Mouse (Mus musculus): ENCODE measurements around the gene Gtf2h2.
"Not testable (repeated sequence)": the region's sequence is repeated elsewhere in the genome, so short reads cannot be mapped to it uniquely, and the experiment has no call there.

Gtf2h2 gene

DNA sequence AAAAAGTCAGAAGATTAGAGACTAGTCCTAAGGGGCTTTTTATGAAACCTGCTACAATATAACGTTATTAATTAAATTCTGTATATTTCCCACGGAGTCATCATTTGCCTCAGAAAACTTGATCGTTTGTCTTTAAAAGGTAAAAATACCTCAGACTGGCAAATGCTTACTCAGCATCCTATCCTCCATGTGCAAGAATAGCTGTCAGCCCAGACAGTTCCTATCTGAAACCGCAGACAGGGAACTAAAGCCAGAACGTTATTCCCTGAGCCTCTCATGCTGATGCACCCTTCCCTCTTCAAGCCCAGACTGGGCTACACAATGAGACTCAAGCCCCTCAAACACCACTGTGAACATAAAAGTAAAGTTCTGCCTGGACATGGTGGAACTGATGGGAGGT lies 2.0 kb downstream of the Gtf2h2 start:
- DNase-seq (ENCODE audit: low spot score), result no peak

DNA sequence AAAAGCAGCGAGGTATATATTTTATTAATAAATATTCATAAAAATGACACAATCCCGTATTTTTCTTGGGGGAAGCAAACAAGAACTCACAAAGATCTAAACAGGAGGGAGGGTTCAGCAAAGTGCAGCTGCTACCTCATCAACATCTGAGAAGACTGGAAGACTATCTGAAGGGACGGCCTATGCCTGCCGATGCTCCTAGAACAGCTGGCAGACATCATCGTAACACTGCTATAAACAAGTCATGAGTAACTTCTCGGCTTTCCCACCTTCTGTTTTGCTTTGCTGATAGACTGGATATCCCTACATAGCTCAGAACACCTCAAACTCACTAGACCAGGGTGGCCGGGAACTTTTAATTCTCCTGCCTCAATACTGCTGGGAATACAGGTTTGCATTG lies 8.8 kb downstream of the Gtf2h2 start:
- DNase-seq (ENCODE audit: low spot score), result no peak

DNA sequence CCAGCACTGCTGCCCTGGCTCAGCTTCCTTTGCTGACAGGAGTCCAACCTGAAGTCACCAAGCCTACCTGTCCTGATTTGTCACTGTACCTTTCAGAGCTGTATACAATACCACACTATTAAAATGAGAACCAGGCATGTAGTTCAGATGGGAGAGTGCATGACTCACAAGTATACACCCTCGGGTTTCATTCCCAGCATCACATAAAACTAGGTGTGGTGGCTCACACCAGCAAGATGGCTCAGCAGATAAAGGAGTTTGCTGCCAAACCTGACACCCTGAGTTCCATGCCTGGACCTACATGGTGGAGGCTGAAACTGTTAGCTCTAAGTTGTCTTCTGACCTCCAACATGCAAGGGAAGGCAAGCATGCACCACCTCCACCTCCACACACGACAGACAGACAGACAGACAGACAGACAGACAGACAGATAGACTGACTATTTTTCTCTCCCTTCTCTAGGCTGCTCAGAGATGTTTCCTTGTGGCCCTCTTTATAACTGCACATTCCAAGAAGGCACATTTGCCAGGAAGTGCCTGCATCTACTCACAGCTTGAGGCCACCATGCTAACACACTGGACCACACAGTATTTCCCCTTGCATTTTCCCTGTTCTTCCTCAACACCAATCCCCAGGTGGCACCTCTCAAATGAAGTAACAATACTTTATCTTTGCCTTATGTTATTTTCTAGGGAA lies 28.7 kb downstream of the Gtf2h2 start:
- DNase-seq (ENCODE audit: low spot score), result no peak

DNA sequence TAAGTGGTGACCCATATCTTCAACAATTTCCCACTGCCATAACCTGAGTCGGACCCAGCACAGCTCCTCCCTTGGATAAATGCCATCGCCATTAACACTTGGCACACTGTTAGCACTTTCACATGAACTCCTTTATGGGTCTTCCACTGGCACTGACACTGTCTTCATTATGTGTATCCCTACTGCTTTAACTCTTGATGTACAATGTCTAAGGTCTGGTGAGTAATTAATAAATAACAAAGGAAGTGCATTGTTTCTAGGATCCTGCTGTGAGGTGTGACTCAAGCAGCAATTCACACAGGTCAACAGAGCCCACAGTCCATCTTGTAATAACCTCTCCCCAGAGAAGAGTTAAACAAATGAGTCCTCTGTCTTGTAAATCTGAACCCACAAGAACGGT lies 31.0 kb downstream of the Gtf2h2 start:
- no peak for DNase-seq (ENCODE audit: low spot score)

DNA sequence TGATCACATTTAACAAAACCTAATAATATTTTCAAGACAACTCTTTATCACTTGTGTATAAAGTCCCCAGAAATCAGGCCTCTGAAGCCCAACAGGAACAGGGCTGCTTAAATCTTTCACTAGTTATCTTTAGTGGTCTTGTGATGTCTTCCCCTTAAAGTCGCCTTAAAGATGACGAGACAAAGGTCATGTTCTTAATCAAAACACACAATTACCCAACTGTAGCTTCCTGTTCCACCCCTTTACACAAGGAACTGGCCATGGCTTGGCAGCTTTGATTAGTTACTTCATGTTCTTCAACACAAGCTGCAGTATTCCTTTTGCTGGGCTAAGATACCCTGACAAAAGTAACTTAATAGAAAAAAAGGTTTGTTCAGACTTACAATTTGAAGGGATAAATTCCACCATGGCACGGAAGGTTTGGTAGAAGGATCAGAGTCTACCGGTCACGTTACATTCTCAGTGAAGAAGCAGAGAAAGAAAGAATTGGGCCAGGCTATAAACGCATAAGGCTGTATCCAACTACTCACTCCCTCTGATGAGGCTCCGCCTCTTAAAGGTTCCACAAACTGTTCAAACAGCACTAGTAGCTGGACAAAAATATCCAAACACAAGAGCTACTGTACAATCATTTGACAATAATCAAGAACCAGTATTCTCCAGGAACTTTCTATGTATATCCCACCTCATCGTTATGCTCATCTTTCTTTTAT lies 39.8 kb downstream of the Gtf2h2 start, which contains the start of gene Naip1:
Naip1 (minus strand) TSS at position 455 of the 713 bp plus-strand sequence.
- DNase-seq (ENCODE audit: low spot score), result not testable (repeated sequence)

DNA sequence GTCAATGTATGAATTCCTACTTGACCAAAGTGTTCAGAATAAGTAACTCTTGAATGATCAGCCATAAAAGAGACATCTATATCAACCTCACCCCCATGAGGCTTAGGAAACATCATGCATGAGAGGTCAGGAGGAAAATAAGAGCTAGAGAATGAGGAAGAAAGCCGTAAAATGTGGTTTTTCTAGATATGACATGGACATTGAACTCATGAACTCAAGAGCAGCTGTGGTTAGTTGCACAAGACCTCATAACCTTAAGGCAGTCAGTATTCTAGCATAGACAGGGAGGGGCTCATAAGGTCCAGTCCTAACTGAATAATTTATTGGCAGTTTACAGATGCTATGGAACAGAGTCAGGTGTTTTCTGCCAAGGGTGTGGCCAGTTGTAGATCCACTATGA lies 42.9 kb downstream of the Gtf2h2 start:
- DNase-seq (ENCODE audit: low spot score), result no peak

DNA sequence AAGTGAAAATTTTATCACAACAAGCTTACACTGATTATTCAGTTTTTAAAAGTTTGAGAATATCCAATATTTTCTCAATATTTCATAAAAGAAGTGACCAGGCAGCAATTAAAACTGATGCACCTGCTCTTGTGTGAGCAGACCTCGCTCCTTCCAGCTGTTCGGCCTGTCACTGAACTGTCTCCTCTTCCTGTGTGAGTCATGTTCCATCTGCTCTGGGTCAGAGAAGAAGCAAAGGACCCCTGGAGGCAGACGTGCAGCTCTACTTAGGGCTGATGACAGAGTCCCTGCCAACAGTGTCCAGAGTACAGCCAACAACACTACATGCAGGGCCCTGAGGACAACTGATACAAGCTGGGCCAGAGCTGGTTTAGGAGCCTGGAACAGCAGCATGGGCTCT lies 52.3 kb downstream of the Gtf2h2 start:
- DNase-seq (ENCODE audit: low spot score), result no peak

DNA sequence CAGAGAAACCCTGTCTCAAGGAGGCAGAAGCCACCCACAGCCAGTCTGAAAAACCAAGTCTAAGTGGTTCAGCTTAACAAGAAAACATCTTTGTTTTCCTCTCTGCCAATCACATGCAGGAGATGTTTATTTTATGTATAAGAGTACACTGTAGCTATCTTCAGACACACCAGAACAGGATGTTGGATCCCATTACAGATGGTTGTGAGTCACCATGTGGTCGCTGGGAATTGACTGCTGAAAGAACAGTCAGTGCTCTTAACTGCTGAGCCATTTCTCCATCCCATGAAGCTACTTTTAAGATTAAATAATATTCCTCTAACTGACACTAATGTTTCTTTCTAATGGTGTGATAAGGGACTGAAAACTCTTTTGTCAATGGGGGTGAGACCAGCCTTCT lies 53.7 kb downstream of the Gtf2h2 start:
- DNase-seq (ENCODE audit: low spot score), result no peak

DNA sequence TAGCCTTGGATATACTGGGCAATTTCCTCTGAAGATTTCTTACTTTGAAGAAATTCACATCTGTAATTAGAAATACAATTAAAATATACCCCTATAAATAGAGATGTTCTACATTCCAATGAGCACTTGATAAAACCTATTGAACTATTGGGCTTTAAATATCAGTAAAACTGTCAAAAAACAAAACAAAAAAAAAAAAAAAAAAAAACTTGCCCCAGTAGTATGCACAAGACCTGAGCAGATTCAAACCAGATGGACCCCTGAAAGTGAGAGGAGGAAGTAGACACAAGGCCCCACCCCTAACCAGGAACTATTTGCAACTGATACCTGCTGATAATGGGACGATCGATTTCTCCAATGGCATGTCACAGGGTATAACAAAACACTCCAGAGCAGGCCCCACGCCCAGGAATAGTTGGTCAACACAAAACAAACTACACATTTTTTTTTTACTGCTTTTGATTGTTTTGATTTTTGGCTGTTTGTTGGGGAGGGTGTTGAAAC lies 55.0 kb downstream of the Gtf2h2 start:
- DNase-seq (ENCODE audit: low spot score), result no peak

DNA sequence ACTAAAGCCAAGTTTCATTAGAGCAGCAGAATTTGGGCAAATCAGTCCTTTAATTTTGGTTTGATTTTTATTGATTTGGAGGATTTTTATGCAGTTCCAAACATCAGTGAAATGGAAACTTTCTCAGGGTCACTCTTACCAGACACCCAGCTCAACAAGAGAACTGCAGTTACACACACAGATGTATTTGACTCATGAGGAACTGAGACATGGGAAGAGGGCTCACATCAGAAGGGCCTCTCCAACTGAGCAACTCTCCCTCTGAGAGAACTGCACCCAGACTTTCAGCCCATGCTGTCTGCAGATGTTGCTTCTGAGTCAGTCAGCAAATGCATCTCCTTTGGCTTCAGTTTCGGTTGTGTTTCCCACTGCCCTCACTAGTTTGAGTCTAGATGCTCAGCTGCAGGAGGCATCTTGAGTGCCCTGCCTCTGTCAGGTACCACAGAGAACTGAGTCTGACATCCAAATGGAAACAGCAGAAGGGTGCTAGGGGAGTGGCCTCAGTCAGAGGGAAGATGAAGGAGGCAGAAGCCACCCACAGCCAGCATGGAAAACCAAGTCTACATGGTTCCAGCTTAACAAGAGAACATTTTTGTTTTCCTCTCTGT lies 55.7 kb downstream of the Gtf2h2 start:
- DNase-seq (ENCODE audit: low spot score), result not testable (repeated sequence)

DNA sequence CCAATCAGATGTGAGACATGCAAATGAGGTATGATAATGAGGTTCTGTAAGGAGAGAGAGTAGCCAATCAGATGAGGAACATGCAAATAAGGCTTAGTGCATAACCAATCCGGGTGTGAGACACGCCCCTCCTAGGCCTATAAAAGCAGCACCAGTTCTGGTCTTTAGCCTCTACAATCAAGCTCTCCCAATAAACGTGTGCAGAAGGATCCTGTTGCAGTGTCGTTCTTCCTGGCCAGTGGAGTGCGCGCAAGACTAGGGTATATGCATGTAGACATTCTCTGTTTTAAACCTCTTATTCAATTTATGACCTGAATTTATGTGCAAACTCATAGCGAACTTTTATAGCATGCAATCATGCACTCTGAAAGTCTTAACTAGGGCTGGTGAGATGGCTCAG lies 72.4 kb downstream of the Gtf2h2 start:
- DNase-seq (ENCODE audit: low spot score), result not testable (repeated sequence)

DNA sequence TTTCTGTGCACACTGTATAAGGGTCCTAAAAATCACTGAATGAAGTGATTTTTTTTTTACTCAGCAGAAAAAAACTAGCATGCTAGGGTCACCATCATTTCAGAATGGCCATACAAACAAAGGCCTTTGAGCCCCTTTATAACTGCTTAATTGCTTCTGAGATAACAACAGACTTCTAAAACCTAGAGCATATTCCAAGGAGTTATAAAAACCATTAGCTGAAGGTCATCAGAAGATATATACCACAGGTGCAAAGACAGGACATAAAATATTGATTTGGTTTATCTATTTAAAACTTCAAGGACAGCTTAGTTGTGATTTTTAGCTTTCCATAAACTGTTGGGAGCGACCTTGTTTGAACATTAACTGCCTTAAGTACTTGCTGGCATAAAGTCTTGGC lies 78.0 kb downstream of the Gtf2h2 start:
- no peak for DNase-seq (ENCODE audit: low spot score)
